Mouse (Mus musculus) thymus, adult 2 months (tissue): ENCODE measurements around the gene Selenbp2.
"Not testable (repeated sequence)": the region's sequence is repeated elsewhere in the genome, so short reads cannot be mapped to it uniquely, and the experiment has no call there.

Source experiments
- CTCF ChIP-seq: fragments of 200-500 bp; IDR thresholded peaks from 2 replicates; pipeline ENCODE4 v1.5.1; 2012; ENCODE audit warnings: mild to moderate bottlenecking, control low read depth, low read length, moderate library complexity, borderline replicate concordance; ENCODE audit not compliant: control insufficient read depth, poor library complexity, insufficient read depth; ENCODE audit errors: extremely low read depth
- POLR2A ChIP-seq: fragments of 200-500 bp; IDR thresholded peaks from 2 replicates; pipeline ENCODE4 v1.6.1; 2012; ENCODE audit warnings: mild to moderate bottlenecking, low read length, control low read depth, moderate library complexity; ENCODE audit not compliant: control insufficient read depth, poor library complexity, insufficient read depth; ENCODE audit errors: extremely low read depth

GRCm38 (mm10) chr3:94695591-94695990, 2.2 kb downstream of the Selenbp2 start:
- not testable (repeated sequence) for TF ChIP-seq CTCF, POLR2A
